Mouse (Mus musculus) CD4-positive helper T cell, adult 2 months (primary cell): ENCODE measurements around the gene Slc5a2.
A peak's percentile ranks its signal among the peaks of the same experiment; 100 is the strongest.

Source experiments
- DNase-seq: peaks from one replicate; pipeline ENCODE4 v3.0.0-alpha.2; 2012; ENCODE audit warnings: low read depth, missing footprints, low spot score

Slc5a2 gene

GRCm38 (mm10) chr7:128249998-128250397 lies 15.5 kb upstream of the Slc5a2 start:
- no peak for DNase-seq

- DNase-seq, result no peak
Observed at GRCm38 (mm10) chr7:128251946-128252345, 13.5 kb upstream of the Slc5a2 start.

- peak; percentile 63 for DNase-seq
Observed at GRCm38 (mm10) chr7:128252609-128253008, 12.8 kb upstream of the Slc5a2 start.

- DNase-seq, result no peak
Observed at GRCm38 (mm10) chr7:128254978-128255377, 10.5 kb upstream of the Slc5a2 start.

- DNase-seq, result no peak
Observed at GRCm38 (mm10) chr7:128255757-128256156, 9.7 kb upstream of the Slc5a2 start.

GRCm38 (mm10) chr7:128256783-128257334 lies 8.6 kb upstream of the Slc5a2 start:
- no peak for DNase-seq

GRCm38 (mm10) chr7:128266056-128266455 lies 599 bp downstream of the Slc5a2 start:
- DNase-seq, result no peak

- DNase-seq, result no peak
Observed at GRCm38 (mm10) chr7:128267391-128267790, 1.9 kb downstream of the Slc5a2 start.

- DNase-seq, result no peak
Observed at GRCm38 (mm10) chr7:128267813-128268212, 2.4 kb downstream of the Slc5a2 start.

GRCm38 (mm10) chr7:128270431-128270850 lies 5.0 kb downstream of the Slc5a2 start:
- DNase-seq, result no peak

- DNase-seq, result no peak
Observed at GRCm38 (mm10) chr7:128271496-128271895, 6.0 kb downstream of the Slc5a2 start.

- no peak for DNase-seq
Observed at GRCm38 (mm10) chr7:128276051-128276450, 10.6 kb downstream of the Slc5a2 start.

- no peak for DNase-seq
Observed at GRCm38 (mm10) chr7:128279750-128280149, 14.3 kb downstream of the Slc5a2 start.

- no peak for DNase-seq
Observed at GRCm38 (mm10) chr7:128281765-128282164, 16.3 kb downstream of the Slc5a2 start.

- no peak for DNase-seq
Observed at GRCm38 (mm10) chr7:128282532-128283244, 17.2 kb downstream of the Slc5a2 start.

GRCm38 (mm10) chr7:128284047-128284446 lies 18.6 kb downstream of the Slc5a2 start:
- DNase-seq, result no peak

- DNase-seq, result no peak
Observed at GRCm38 (mm10) chr7:128285060-128285459, 19.6 kb downstream of the Slc5a2 start.

- no peak for DNase-seq
Observed at GRCm38 (mm10) chr7:128288923-128289544, 23.6 kb downstream of the Slc5a2 start.

GRCm38 (mm10) chr7:128294785-128295184 lies 29.3 kb downstream of the Slc5a2 start:
- DNase-seq, result no peak

GRCm38 (mm10) chr7:128296514-128296913 lies 31.1 kb downstream of the Slc5a2 start:
- DNase-seq, result no peak

GRCm38 (mm10) chr7:128297291-128297616 lies 31.8 kb downstream of the Slc5a2 start:
- DNase-seq, result no peak

GRCm38 (mm10) chr7:128297617-128298480 lies 32.4 kb downstream of the Slc5a2 start, which contains the start of gene BC017158:
Gene BC017158 (minus strand): TSS chr7:128298170.
- DNase-seq, result peak; percentile 81
